Mouse (Mus musculus) small intestine, adult 2 months (tissue): Measurements from ENCODE around the gene Pam16. TPM values are rescaled to one million over a fixed set of nuclear protein-coding genes. Genes with fewer than 3 reads are reported as not detected.
A peak's percentile ranks its signal among the peaks of the same experiment; 100 is the strongest.
"Not testable (repeated sequence)": the region's sequence is repeated elsewhere in the genome, so short reads cannot be mapped to it uniquely, and the experiment has no call there.

Experiments used
- H3K27ac ChIP-seq: fragments of 200-500 bp; 2 replicates; pipeline ENCODE4 v1.5.1; 2012; ENCODE audit warnings: low read depth, low read length, control low read depth, inconsistent platforms; ENCODE audit not compliant: insufficient read depth
- H3K27me3 ChIP-seq: fragments of 200-500 bp; 2 replicates; pipeline ENCODE4 v1.6.1; 2012; ENCODE audit warnings: mild to moderate bottlenecking, moderate library complexity, low read length, inconsistent platforms; ENCODE audit not compliant: control insufficient read depth, insufficient read depth
- H3K36me3 ChIP-seq: fragments of 200-500 bp; 2 replicates; pipeline ENCODE4 v1.6.1; 2012; ENCODE audit warnings: mild to moderate bottlenecking, low read length, control low read depth, inconsistent platforms; ENCODE audit not compliant: control insufficient read depth, insufficient read depth
- H3K4me1 ChIP-seq: fragments of 200-500 bp; 2 replicates; pipeline ENCODE4 v1.6.1; 2012; ENCODE audit warnings: low read length, inconsistent platforms, mixed read lengths; ENCODE audit not compliant: control insufficient read depth, insufficient read depth, insufficient read length
- H3K4me3 ChIP-seq: fragments of 200-500 bp; 2 replicates; pipeline ENCODE4 v1.5.1; 2012; ENCODE audit warnings: low read depth, mild to moderate bottlenecking, control low read depth, inconsistent platforms, low read length, moderate library complexity
- CTCF ChIP-seq: fragments of 200-500 bp; IDR thresholded peaks from 2 replicates; pipeline ENCODE4 v1.5.1; 2012; ENCODE audit warnings: low read depth, mild to moderate bottlenecking, control low read depth, inconsistent platforms, low read length, moderate library complexity, mixed read lengths; ENCODE audit not compliant: insufficient replicate concordance, insufficient read length; ENCODE audit errors: extremely low read depth
- POLR2A ChIP-seq: fragments of 200-500 bp; IDR thresholded peaks from 2 replicates; pipeline ENCODE4 v1.6.1; 2012; ENCODE audit warnings: low read depth, mild to moderate bottlenecking, control low read depth, inconsistent platforms, low read length, moderate library complexity
- WGBS: fragments of 180-500 bp; shearing (Covaris S2); methylation state at CpG from one replicate; pipeline ENCODE4 v1.1.7; 2018; 5-methylcytosine and 5-hydroxymethylcytosine counted together
- polyA plus RNA-seq: library from polyadenylated mRNA; depleted of rRNA; stranded (reverse); fragments of >200 nt; gene quantifications from 2 replicates; pipeline ENCODE4 v1.2.3, GENCODE M21; 2012; rRNA removed

The Pam16 gene
- polyA plus RNA-seq, 1 experiment = 8.7 TPM

DNA sequence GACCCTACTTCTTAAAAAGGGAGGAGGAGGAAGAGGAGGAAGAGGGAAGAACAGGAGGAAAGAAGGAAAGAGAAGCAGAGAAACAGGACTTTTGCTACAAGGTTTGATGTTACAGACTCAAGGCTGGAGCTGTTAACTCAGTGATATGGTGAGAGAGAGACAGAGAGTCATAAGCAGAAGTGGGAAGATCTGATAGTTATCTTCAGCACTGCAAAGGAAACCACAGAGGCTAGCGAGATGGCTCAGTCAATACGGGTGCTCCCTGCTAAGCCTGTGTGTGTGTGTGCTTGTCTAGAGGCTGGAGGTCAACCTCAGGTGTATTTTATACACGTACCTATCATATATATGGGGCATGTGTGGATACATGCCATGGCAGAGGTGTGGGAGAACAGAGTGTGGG, 41.0 kb downstream of the Pam16 start:
- TF ChIP-seq CTCF (no peak), POLR2A (no peak)
- no peak overlapping the region for H3K4me3 ChIP-seq
- no peaks in the 10 kb centered on the region for H3K36me3 ChIP-seq
- WGBS = 67% methylated on average over 3 of the region's 3 CpGs
- no peaks in the 10 kb centered on the region for H3K27me3 ChIP-seq
- peaks cover 7% of the 10 kb centered on the region; the same call in 1 of the 2 replicates for H3K4me1 ChIP-seq
- H3K27ac ChIP-seq = peak overlapping the region; percentile 31; the same call in 1 of the 2 replicates

DNA sequence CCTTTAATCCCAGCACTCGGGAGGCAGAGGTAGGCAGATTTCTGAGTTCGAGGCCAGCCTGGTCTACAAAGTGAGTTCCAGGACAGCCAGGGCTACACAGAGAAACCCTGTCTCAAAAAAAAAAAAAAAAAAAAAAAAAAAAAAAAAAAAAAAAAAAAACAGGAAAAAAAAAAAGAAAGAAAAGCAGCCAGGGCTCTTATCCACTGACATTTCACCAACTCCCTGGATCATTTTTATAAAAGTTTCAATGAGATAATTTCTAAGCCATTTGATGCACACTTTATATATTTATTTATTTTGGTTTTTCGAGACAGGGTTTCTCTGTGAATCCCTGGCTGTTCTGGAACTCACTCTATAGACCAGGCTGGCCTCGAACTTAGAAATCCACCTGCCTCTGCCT, 43.6 kb downstream of the Pam16 start:
- 81% methylated on average over 4 of the region's 4 CpGs for WGBS

DNA sequence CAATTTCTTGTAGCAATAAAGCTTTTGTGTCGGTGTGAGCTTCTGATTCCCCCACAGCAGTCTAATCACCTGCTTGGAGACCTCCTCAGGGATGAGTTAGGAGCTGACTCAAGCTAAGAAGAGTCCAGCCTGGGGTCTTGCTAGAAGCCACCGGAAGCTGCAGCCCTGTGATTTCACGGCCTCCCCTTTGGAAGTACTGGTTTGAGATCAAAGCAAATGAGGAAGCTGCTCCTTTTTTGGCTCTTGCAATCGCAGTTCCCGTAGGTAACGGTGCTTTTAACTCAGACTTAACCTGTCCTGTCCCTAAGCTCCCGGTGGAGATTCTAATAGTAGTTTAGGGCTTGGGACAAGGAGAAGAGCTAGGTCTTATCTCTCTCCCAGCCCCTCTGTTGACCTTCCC, 46.2 kb downstream of the Pam16 start:
- WGBS = 54% methylated on average over 7 of the region's 7 CpGs
- Histone ChIP-seq H3K4me3 (no peak overlapping the region), H3K27me3 (no peaks in the 10 kb centered on the region), H3K27ac (no peak overlapping the region), H3K36me3 (no peaks in the 10 kb centered on the region), H3K4me1 (no peaks in the 10 kb centered on the region)
- TF ChIP-seq CTCF = no peak
- no peak for TF ChIP-seq POLR2A

More for the DNA sequence above, 43.6 kb downstream of the Pam16 start:
- not testable (repeated sequence) for H3K4me3 ChIP-seq, H3K27ac ChIP-seq, H3K27me3 ChIP-seq, H3K4me1 ChIP-seq, H3K36me3 ChIP-seq

DNA sequence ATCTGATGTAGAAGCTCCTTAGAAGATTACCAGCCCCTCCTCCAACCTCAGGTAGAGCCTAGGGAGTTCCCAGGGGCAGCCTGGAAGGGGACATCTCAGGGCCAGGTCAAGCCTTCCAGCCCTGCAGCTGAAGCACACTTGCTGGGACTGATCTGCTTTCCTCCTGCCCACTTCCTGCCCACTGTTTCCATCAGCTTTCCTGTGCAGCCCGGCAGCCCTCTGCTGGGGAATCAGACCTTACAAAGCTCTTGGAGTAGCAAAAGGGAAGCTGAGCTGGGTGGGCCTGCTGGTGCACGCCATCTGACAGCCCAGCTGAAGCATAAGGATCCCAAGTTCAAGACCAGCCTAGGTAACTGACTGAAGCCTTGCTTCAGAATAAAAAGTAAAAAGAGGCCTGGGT, 47.9 kb downstream of the Pam16 start:
- Histone ChIP-seq H3K36me3 (no peaks in the 10 kb centered on the region), H3K4me1 (no peaks in the 10 kb centered on the region), H3K27ac (no peak overlapping the region), H3K27me3 (no peaks in the 10 kb centered on the region), H3K4me3 (no peak overlapping the region)
- WGBS = 79% methylated on average over 2 of the region's 2 CpGs
- TF ChIP-seq POLR2A (no peak), CTCF (no peak)

DNA sequence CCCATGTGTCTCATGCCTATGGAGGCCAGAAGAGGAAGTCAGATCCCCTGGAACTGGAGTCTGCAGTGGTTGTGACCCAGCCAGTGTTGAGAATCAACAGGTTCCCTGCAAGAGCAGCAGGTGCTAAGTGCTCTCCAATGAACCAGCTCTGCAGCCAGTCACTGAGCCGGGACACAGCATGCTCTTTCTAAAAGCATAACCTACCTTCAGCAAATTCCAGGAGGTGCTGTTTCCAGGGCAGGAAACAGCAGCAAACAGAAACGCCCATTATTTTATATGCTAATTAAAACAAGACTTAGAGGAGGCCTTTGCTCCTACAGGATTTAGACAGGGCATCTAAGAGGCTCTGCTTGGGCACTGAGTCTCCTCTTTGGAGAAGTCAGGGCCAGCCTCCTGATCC, 48.8 kb downstream of the Pam16 start:
- no peaks in the 10 kb centered on the region for H3K4me1 ChIP-seq
- WGBS = 59% methylated on average over 2 of the region's 2 CpGs
- H3K36me3 ChIP-seq = no peaks in the 10 kb centered on the region
- no peaks in the 10 kb centered on the region for H3K27me3 ChIP-seq
- TF ChIP-seq POLR2A = no peak
- TF ChIP-seq CTCF = no peak
- no peak overlapping the region for H3K27ac ChIP-seq
- no peak overlapping the region for H3K4me3 ChIP-seq

DNA sequence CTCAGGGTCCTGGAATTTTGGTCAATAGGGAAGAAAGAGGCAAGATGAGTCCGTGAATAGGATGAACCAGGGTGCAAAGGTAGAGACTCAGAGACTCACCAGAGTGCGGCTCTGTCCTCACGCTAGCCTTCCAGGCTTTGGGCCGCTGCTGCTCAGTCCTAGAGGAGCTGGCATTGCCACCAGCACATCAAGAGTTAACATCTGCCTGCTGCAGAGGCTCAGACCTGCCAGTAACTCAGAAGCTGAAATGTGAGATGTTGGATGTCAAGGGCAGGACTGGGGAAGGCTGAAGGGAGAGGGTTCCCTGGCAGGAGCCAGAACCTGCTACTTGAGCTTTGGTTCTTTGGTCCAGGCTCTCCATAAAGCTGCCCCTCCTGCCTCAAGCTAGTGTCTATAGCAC, 54.1 kb downstream of the Pam16 start:
- no peak overlapping the region for H3K27ac ChIP-seq
- no peaks in the 10 kb centered on the region for H3K27me3 ChIP-seq
- no peak for TF ChIP-seq POLR2A
- TF ChIP-seq CTCF = no peak
- H3K36me3 ChIP-seq = no peaks in the 10 kb centered on the region
- WGBS = 83% methylated on average over 4 of the region's 4 CpGs
- no peak overlapping the region for H3K4me3 ChIP-seq
- no peaks in the 10 kb centered on the region; the same call in 1 of the 2 replicates for H3K4me1 ChIP-seq

DNA sequence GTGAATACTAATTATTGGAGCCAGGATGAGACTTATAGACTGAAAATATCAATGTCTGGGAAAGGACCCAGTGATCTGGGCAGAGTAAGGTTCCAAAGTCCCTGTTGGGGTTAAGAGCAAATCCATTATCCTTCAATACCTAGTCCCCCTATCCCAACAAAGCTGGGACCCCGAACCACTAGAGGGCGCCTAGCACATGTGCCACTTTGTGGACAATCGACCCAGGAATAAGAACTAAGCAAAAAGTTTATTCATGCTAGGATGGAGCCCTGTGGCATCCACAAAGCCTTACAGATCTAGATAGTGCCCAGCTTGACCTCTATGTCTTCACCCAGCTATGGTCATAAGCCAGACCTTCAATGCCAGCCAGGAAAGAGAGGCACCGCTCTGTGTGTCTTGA, 56.9 kb downstream of the Pam16 start:
- TF ChIP-seq POLR2A = no peak
- peak; percentile 93; the same call in 1 of the 2 replicates for TF ChIP-seq CTCF
- Histone ChIP-seq H3K27ac (no peak overlapping the region), H3K4me1 (no peaks in the 10 kb centered on the region; the same call in 1 of the 2 replicates), H3K4me3 (no peak overlapping the region), H3K36me3 (no peaks in the 10 kb centered on the region), H3K27me3 (no peaks in the 10 kb centered on the region)
- 23% methylated on average over 4 of the region's 4 CpGs for WGBS

Other genes with a start within 250 kb of the Pam16 start
- 6.5 and 10.4 TPM in 2 replicates for gene Adcy9, start 204.5 kb downstream of the Pam16 start, polyA plus RNA-seq
- 0.18 and 0.25 TPM in 2 replicates for gene Srl, start 83.2 kb downstream of the Pam16 start, polyA plus RNA-seq
- 4.0 and 8.3 TPM in 2 replicates for gene Tfap4, start 65.1 kb downstream of the Pam16 start, polyA plus RNA-seq
- 8.6 and 10.1 TPM in 2 replicates for gene Glis2, start 30.3 kb downstream of the Pam16 start, polyA plus RNA-seq
- gene Vasn, start 15.0 kb upstream of the Pam16 start, polyA plus RNA-seq = 6.5 and 7.8 TPM in 2 replicates
- 10.2 and 13.7 TPM in 2 replicates for gene Dnaja3, start 15.0 kb upstream of the Pam16 start, polyA plus RNA-seq
- 45.6 and 86.6 TPM in 2 replicates for gene Coro7, start 54.8 kb upstream of the Pam16 start, polyA plus RNA-seq
- 2.2 and 5.6 TPM in 2 replicates for gene Nmral1, start 94.4 kb upstream of the Pam16 start, polyA plus RNA-seq
- gene Hmox2, start 101.4 kb upstream of the Pam16 start, polyA plus RNA-seq = 11.8 and 21.2 TPM in 2 replicates
- 51.7 and 87.4 TPM in 2 replicates for gene Cdip1, start 165.3 kb upstream of the Pam16 start, polyA plus RNA-seq
- not detected in 2 replicates for gene 4930562C15Rik, start 210.4 kb upstream of the Pam16 start, polyA plus RNA-seq